Mouse (Mus musculus): ENCODE results near the gene Ptk6. TPM values are rescaled to one million over a fixed set of nuclear protein-coding genes. Genes with fewer than 3 reads are reported as not detected.
"Not testable (repeated sequence)": the region's sequence is repeated elsewhere in the genome, so short reads cannot be mapped to it uniquely, and the experiment has no call there.

The Ptk6 gene
- total and polyA plus RNA-seq, 2 experiments from 2014 or later = not detected

DNA sequence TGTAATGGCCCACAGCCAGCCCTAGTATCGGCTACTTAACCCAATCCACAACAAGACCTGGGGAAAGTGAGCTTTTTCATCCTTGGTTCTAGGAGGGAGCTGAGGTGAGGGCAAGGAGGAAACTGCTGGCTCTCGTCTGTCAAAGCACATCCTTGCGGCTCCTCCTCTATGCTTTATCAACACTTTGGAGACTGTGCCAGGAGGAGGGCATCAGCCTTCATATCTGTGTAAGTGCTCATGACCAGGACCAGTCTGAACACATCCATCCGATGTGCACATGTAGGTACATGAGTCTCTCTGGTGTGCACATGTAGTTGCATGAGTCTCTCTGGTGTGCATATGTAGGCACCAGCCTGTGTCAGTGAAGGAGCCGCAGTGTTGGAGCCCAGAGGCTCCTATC lies 3.1 kb upstream of the Ptk6 start:
- no peaks in the 10 kb centered on the region for H3K4me1 ChIP-seq (ENCODE audit: insufficient read depth, low read length)
- no peak for DNase-seq (ENCODE audit: low spot score)
- H3K27ac ChIP-seq = no peak overlapping the region
- ATAC-seq = no peak
- H3K9me3 ChIP-seq (ENCODE audit: low read length) = no peaks in the 10 kb centered on the region
- H3K27me3 ChIP-seq (ENCODE audit: insufficient read depth, low read length) = no peaks in the 10 kb centered on the region
- WGBS = 89% methylated on average over 5 of the region's 5 CpGs
- no peaks in the 10 kb centered on the region for H3K36me3 ChIP-seq (ENCODE audit: insufficient read depth, low read length)
- no peak overlapping the region for H3K4me3 ChIP-seq (ENCODE audit: low read length)
- no peak overlapping the region for H3K9ac ChIP-seq (replicated peaks; ENCODE audit: low read length)
- no peak overlapping the region for H3K4me2 ChIP-seq (ENCODE audit: low read depth, low read length)
- TF ChIP-seq CTCF (IDR thresholded peaks at IDR 0.05; ENCODE audit: low read depth) = no peak

DNA sequence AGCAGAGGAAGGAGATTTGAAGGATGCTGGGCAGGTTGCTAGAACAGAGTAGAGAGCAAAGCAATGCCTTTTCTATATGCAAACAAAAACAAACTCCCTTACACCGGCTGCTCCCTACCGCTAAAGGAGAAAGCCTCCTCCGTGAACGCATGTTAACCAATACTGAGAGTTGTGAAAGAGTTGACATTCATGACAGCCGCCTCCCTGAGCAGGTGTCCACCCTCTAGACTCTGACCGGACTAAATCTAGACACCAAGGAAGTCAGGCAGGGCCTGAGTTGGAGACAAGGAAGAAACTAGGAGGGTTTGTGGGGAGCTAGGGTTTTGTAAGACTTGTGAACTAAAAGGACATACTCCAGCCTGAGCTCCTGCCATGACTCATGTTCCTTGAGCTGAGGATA lies 297 bp upstream of the Ptk6 start:
- Histone ChIP-seq H3K9me3 (ENCODE audit: low read length) (no peaks in the 10 kb centered on the region), H3K27ac (no peak overlapping the region), H3K4me3 (ENCODE audit: low read length) (no peak overlapping the region), H3K36me3 (ENCODE audit: insufficient read depth, low read length) (no peaks in the 10 kb centered on the region), H3K4me2 (ENCODE audit: low read depth, low read length) (no peak overlapping the region), H3K4me1 (ENCODE audit: insufficient read depth, low read length) (no peaks in the 10 kb centered on the region), H3K9ac (replicated peaks; ENCODE audit: low read length) (no peak overlapping the region), H3K27me3 (ENCODE audit: insufficient read depth, low read length) (no peaks in the 10 kb centered on the region)
- TF ChIP-seq CTCF (IDR thresholded peaks at IDR 0.05; ENCODE audit: low read depth) = no peak
- ATAC-seq (no peak), DNase-seq (ENCODE audit: low spot score) (no peak)
- WGBS = 71% methylated on average over 6 of the region's 6 CpGs

DNA sequence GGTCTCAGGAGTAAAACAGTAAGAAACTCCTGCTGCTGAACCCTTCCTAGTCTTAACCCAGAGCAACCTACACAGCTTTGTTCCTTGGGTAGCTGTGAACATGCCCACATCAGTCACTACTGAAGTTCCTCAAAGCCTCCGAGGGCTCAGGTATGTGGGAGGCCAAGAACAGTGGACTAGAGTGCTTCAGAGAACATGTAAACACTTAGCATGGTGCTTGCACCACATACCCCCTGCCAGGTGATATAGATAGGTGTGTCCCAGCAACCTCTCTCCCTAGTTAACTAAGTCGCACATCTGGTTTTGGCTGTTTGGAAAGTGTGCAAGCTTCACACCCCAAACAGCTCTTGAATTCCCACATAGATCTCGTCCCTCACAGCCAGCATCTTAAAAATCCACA lies 983 bp downstream of the Ptk6 start:
- Histone ChIP-seq H3K9me3 (ENCODE audit: low read length) (no peaks in the 10 kb centered on the region), H3K9ac (replicated peaks; ENCODE audit: low read length) (no peak overlapping the region), H3K4me2 (ENCODE audit: low read depth, low read length) (no peak overlapping the region), H3K27me3 (ENCODE audit: insufficient read depth, low read length) (no peaks in the 10 kb centered on the region), H3K4me1 (ENCODE audit: insufficient read depth, low read length) (no peaks in the 10 kb centered on the region), H3K36me3 (ENCODE audit: insufficient read depth, low read length) (no peaks in the 10 kb centered on the region), H3K27ac (no peak overlapping the region), H3K4me3 (ENCODE audit: low read length) (no peak overlapping the region)
- TF ChIP-seq CTCF (IDR thresholded peaks at IDR 0.05; ENCODE audit: low read depth) = no peak
- no peak for DNase-seq (ENCODE audit: low spot score)
- 81% methylated on average over 3 of the region's 3 CpGs for WGBS
- no peak for ATAC-seq

DNA sequence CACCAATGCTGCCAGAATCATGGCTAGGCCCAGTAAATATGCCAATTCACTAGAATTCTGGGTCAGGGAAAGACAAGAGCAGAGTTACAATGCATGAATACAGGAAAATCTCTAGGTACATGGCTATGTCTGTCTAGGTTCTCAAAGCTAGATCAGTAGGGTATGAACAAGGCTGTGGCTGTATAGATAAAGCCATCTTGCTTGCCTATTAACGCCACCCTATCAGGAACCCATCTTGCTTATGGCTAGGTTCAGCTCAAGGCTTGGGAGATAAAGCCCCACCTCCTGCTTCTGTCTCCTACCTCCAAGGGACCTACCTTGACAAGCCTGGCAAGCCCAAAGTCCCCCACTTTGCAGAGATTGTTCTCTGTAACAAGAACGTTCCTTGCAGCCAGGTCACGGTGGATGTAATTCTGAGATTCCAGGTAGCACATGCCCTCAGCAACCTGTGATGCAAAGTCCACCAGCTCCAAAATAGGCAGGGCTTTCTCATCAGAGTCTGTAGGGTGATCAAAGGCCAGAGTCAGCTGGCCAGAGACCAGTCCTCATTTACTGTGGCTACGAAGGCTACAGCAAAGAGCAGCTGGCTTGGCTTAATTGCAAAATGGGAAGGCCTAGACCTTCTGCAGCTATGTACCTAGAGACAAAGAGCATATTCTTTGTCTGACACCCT lies 5.8 kb downstream of the Ptk6 start:
- H3K4me1 ChIP-seq (ENCODE audit: insufficient read depth, low read length) = no peaks in the 10 kb centered on the region
- H3K27me3 ChIP-seq (ENCODE audit: insufficient read depth, low read length) = no peaks in the 10 kb centered on the region
- no peak for TF ChIP-seq CTCF (IDR thresholded peaks at IDR 0.05; ENCODE audit: low read depth)
- no peak overlapping the region for H3K4me3 ChIP-seq (ENCODE audit: low read length)
- WGBS = 85% methylated on average over 4 of the region's 4 CpGs
- DNase-seq (ENCODE audit: low spot score) = no peak
- H3K27ac ChIP-seq = no peak overlapping the region
- H3K9me3 ChIP-seq (ENCODE audit: low read length) = no peaks in the 10 kb centered on the region
- H3K36me3 ChIP-seq (ENCODE audit: insufficient read depth, low read length) = no peaks in the 10 kb centered on the region
- no peak overlapping the region for H3K9ac ChIP-seq (replicated peaks; ENCODE audit: low read length)
- H3K4me2 ChIP-seq (ENCODE audit: low read depth, low read length) = no peak overlapping the region
- ATAC-seq = no peak

DNA sequence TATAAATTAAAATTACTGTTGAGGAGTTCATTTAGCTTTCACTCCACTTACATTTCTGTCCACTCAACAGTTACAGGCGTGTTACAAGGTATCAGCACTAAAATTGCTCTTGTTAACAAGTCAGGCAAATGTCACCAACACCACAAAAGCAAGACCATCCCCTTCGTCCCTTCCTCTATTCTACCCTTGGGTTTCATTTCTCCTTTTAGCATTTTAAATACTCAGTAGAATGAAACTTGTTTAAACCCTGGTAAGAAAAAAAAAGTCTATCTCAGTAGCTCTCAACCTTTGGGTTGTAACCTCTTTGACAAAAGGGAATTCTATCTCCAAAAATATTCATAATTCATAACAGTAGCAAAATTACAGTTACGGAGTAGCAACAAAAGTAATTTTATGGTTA lies 9.5 kb downstream of the Ptk6 start:
- H3K27me3 ChIP-seq (ENCODE audit: insufficient read depth, low read length) = no peaks in the 10 kb centered on the region
- H3K4me2 ChIP-seq (ENCODE audit: low read depth, low read length) = no peak overlapping the region
- no peak overlapping the region for H3K27ac ChIP-seq
- no peak for ATAC-seq
- no peak overlapping the region for H3K4me3 ChIP-seq (ENCODE audit: low read length)
- 0 out of 2 replicates have a peak, but pooled peaks cover 2% of the 10 kb centered on the region for H3K4me1 ChIP-seq (ENCODE audit: insufficient read depth, low read length)
- WGBS = 76% methylated on average over 3 of the region's 3 CpGs
- DNase-seq (ENCODE audit: low spot score) = no peak
- H3K9me3 ChIP-seq (ENCODE audit: low read length) = no peaks in the 10 kb centered on the region
- H3K36me3 ChIP-seq (ENCODE audit: insufficient read depth, low read length) = no peaks in the 10 kb centered on the region
- no peak for TF ChIP-seq CTCF (IDR thresholded peaks at IDR 0.05; ENCODE audit: low read depth)
- no peak overlapping the region for H3K9ac ChIP-seq (replicated peaks; ENCODE audit: low read length)

DNA sequence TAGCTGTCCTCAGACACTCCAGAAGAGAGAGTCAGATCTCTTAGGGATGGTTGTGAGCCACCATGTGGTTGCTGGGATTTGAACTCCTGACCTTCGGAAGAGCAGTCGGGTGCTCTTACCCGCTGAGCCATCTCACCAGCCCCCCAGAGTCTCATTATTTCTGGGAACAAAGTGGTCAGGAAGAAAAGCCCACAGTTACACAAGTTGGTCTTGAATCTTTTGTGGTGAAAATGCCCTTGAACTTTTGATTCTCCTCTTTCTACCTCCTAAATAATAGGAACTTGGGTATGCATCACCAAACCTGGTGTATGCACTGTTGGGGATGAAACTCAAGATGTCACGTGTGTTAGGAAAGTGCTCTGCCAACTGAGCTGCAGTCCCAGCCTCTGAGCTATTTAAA lies 10.7 kb downstream of the Ptk6 start:
- ATAC-seq (no peak), DNase-seq (ENCODE audit: low spot score) (no peak)
- Histone ChIP-seq H3K27me3 (ENCODE audit: insufficient read depth, low read length) (no peaks in the 10 kb centered on the region), H3K9ac (replicated peaks; ENCODE audit: low read length) (no peak overlapping the region), H3K4me2 (ENCODE audit: low read depth, low read length) (no peak overlapping the region), H3K4me1 (ENCODE audit: insufficient read depth, low read length) (0 out of 2 replicates have a peak, but pooled peaks cover 2% of the 10 kb centered on the region), H3K4me3 (ENCODE audit: low read length) (no peak overlapping the region), H3K36me3 (ENCODE audit: insufficient read depth, low read length) (no peaks in the 10 kb centered on the region), H3K9me3 (ENCODE audit: low read length) (no peaks in the 10 kb centered on the region), H3K27ac (no peak overlapping the region)
- WGBS = 51% methylated on average over 4 of the region's 4 CpGs
- no peak for TF ChIP-seq CTCF (IDR thresholded peaks at IDR 0.05; ENCODE audit: low read depth)

DNA sequence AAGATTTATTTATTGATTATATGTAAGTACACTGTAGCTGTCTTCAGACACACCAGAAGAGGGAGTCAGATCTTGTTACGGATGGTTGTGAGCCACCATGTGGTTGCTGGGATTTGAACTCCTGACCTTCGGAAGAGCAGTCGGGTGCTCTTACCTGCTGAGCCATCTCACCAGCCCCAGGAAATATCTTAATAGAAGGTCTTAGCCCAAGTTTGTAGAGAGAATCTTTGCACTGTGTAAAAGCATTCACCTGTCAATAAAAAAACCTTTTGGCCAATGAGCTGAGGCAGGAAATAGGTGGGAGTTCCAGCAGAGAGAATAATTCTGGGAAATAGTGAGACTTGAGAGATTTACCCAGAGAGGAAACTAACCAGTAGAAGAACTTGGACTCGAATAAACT lies 11.2 kb downstream of the Ptk6 start:
- H3K27ac ChIP-seq; ATAC-seq; DNase-seq (ENCODE audit: low spot score); H3K27me3 ChIP-seq (ENCODE audit: insufficient read depth, low read length); H3K4me1 ChIP-seq (ENCODE audit: insufficient read depth, low read length); H3K4me2 ChIP-seq (ENCODE audit: low read depth, low read length); H3K9ac ChIP-seq (replicated peaks; ENCODE audit: low read length); H3K4me3 ChIP-seq (ENCODE audit: low read length); H3K9me3 ChIP-seq (ENCODE audit: low read length); H3K36me3 ChIP-seq (ENCODE audit: insufficient read depth, low read length): not testable (repeated sequence)
- 83% methylated on average over 4 of the region's 4 CpGs for WGBS

All from hindbrain, postnatal 0 days (tissue).